Mouse (Mus musculus): ENCODE results near the gene 1700020N01Rik. TPM values are rescaled to one million over a fixed set of nuclear protein-coding genes. Genes with fewer than 3 reads are reported as not detected.

The 1700020N01Rik gene
- total RNA-seq, 2 experiments from 2014 or later: not detected

- no peak for DNase-seq
Observed at GRCm38 (mm10) chr10:21670168-21670567, 77.2 kb downstream of the 1700020N01Rik start.

Other genes starting within 250 kb of the 1700020N01Rik start
- not detected for gene Aldh8a1, start 215.9 kb upstream of the 1700020N01Rik start, total RNA-seq (2021)

Measured in heart, postnatal 4 days (tissue).